Mouse (Mus musculus) liver, adult (tissue): ENCODE results near the gene Btbd9.

ENCODE experiments used
- GATA4 ChIP-seq: IDR thresholded peaks from 2 replicates; pipeline ENCODE4 v1.6.1; 2014; ENCODE audit warnings: mild to moderate bottlenecking, low read length; ENCODE audit not compliant: insufficient replicate concordance

Gene Btbd9

DNA sequence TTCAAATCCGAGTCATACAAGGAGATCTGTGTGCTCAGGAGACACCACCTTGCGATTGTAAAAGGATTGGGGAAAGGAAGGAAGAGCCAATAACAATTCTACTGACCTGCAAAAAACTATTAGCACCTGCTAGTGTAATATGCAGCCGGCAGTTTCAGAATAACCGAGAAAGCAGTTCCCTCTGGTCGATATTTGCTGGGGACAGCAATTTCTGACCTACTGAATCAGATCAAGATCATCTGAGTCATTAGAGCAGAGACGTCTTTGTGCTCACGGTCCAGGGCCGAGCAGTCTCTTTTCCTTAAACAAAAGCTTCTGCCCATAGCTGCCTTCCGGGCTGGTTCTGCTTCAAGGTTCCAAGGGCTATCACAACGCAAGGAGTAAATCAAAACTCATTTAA is 269.1 kb downstream of the Btbd9 start:
- TF ChIP-seq GATA4: no peak

- no peak for TF ChIP-seq GATA4
Measured at GRCm38 (mm10) chr17:30304766-30305165, 271.5 kb downstream of the Btbd9 start.

- TF ChIP-seq GATA4: no peak
Measured at GRCm38 (mm10) chr17:30301338-30301737, 274.9 kb downstream of the Btbd9 start.

GRCm38 (mm10) chr17:30297432-30297831 is 278.9 kb downstream of the Btbd9 start:
- no peak for TF ChIP-seq GATA4

- no peak for TF ChIP-seq GATA4
Measured at GRCm38 (mm10) chr17:30296069-30296468, 280.2 kb downstream of the Btbd9 start.

DNA sequence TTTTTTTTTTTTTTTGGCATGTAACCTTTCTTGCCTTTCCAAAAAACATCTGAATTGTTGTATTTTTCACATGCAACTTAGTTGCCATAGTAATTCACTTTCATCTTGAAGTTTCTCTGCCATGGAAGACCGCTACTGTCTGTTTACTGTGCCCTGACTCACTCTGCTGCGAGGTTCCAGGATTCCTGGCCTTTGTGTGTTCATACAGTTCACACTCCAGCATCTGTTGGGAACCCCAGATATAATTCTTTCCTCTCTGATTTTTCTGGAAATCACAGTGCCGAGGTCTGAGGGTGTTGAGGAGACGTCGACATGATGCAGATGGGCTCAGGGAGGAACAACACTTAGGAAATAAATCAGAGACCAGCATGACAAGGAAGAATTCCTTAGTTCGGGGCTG is 283.6 kb downstream of the Btbd9 start:
- no peak for TF ChIP-seq GATA4

DNA sequence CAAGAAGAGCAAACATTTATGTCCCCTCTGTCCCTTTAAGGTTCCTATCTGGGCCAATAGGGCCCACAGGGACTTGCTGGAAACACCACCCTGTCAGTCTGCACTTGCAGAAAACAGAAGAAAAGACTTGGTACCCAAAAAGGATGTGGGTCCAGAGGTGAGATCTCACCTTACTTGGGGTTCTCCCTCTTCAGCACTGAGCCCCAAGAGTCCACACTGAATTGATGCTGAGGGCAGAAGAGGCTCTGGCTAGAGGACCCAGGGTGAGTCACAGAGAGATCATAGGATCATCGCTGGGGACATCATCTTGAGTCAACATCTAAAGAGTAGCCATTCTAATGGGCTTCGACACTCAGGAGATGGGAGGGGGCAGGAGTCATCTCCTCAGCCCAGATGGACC is 290.6 kb downstream of the Btbd9 start:
- no peak for TF ChIP-seq GATA4

GRCm38 (mm10) chr17:30283460-30284050 is 292.7 kb downstream of the Btbd9 start:
- TF ChIP-seq GATA4: no peak

DNA sequence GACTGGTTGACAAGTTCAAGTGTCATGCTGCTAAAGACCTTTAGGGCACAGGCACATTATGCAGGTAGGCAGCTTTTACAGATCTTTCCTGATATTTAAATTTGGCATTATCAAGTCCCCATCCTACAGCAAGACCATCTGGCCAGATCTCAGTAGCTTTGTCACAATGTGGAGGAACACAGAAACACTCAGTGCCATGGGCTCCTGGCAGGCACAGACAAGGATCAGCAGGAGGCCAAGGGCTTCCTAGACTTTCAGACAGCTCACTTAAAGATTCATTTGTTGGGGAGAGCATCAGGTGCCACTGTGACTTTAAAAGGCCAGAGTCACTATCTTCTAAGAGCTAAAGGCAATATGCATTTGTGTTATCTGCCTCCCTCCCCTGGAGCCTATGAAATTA is 293.3 kb downstream of the Btbd9 start:
- no peak for TF ChIP-seq GATA4

GRCm38 (mm10) chr17:30280323-30281118 is 295.8 kb downstream of the Btbd9 start:
- TF ChIP-seq GATA4: no peak

GRCm38 (mm10) chr17:30279684-30280083 is 296.6 kb downstream of the Btbd9 start:
- no peak for TF ChIP-seq GATA4

DNA sequence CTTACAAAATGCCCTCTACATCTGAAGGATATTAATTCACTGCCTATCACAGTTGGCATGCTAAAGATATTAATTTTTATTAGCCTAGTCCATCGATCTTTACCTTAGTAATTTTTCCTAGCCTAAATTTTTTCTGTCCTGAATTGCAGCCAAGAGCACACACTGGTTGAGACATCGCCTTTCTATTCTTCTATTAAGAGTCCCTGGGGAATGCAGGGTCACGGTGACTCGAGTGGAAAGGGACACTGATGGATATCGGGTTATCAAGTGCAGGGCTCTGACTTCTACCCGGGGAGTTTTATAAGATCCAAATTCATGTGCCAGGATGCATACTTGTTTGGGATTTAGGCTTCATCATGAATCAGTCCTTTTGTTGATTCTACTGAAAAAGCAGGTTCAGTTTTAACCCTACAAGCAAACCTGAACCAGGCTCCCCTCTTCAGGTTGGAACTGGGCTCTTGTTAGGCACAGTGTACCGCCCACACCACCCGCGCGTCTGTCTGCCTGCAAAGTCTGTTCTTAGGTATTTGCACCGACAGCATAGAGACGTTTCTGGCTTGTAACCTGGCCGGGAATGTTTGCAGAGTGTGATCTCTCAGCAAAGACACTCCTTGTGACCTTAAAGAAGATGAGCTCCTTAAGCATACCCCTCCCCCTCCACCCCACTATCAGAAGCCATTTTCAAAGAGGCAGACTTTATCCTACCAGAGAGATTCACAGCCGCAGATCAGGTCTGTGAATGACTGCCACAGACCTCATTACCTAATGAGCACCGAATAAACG is 297.5 kb downstream of the Btbd9 start:
- TF ChIP-seq GATA4: no peak

GRCm38 (mm10) chr17:30276477-30276876 is 299.8 kb downstream of the Btbd9 start:
- no peak for TF ChIP-seq GATA4

GRCm38 (mm10) chr17:30272769-30273168 is 303.5 kb downstream of the Btbd9 start:
- no peak for TF ChIP-seq GATA4

GRCm38 (mm10) chr17:30269136-30270063 is 306.9 kb downstream of the Btbd9 start:
- no peak for TF ChIP-seq GATA4
